Mouse (Mus musculus) limb, embryonic 14.5 days (tissue): ENCODE results near the gene Sv2b. TPM values are rescaled to one million over a fixed set of nuclear protein-coding genes. Genes with fewer than 3 reads are reported as not detected.
"Not testable (repeated sequence)": the region's sequence is repeated elsewhere in the genome, so short reads cannot be mapped to it uniquely, and the experiment has no call there.

Experiments used
- ATAC-seq: fragments of 200-750 bp; cut with Nextera tagmentation; 2 replicates; pipeline ENCODE4 v1.8.0; 2017; ENCODE audit warnings: low read depth, moderate number of reproducible peaks, moderate TSS enrichment; ENCODE audit not compliant: low FRiP score
- DNase-seq: peaks from one replicate; pipeline ENCODE4 v3.0.0-alpha.2; 2015; ENCODE audit warnings: low spot score
- H3K27ac ChIP-seq: fragments of 300-500 bp; sonication (generic); replicated peaks from 2 replicates; pipeline ENCODE4 v1.5.1; 2014; ENCODE audit warnings: low read depth, mild to moderate bottlenecking, low read length, moderate library complexity, mixed read lengths
- H3K27me3 ChIP-seq: fragments of 300-500 bp; sonication (generic); 2 replicates; pipeline ENCODE4 v1.6.1; 2014; ENCODE audit warnings: low read length, mixed read lengths; ENCODE audit not compliant: control insufficient read depth, insufficient read depth
- H3K36me3 ChIP-seq: fragments of 300-500 bp; sonication (generic); 2 replicates; pipeline ENCODE4 v1.6.1; 2014; ENCODE audit warnings: mild to moderate bottlenecking, low read length, moderate library complexity, mixed read lengths; ENCODE audit not compliant: control insufficient read depth, insufficient read depth
- H3K4me1 ChIP-seq: fragments of 300-500 bp; sonication (generic); 2 replicates; pipeline ENCODE4 v1.6.1; 2014; ENCODE audit warnings: antibody characterized with exemption, low read length, mixed read lengths; ENCODE audit not compliant: control insufficient read depth, insufficient read depth
- H3K4me2 ChIP-seq: fragments of 300-500 bp; sonication (generic); replicated peaks from 2 replicates; pipeline ENCODE4 v1.6.1; 2014; ENCODE audit warnings: low read depth, mild to moderate bottlenecking, low read length, moderate library complexity; ENCODE audit not compliant: severe bottlenecking
- H3K4me3 ChIP-seq: fragments of 300-500 bp; sonication (generic); replicated peaks from 2 replicates; pipeline ENCODE4 v1.5.1; 2014; ENCODE audit warnings: low read length
- H3K9ac ChIP-seq: fragments of 300-500 bp; sonication (generic); 2 replicates; pipeline ENCODE4 v1.6.1; 2014; ENCODE audit warnings: mild to moderate bottlenecking, low read depth, low read length, moderate library complexity; ENCODE audit not compliant: severe bottlenecking
- H3K9me3 ChIP-seq: fragments of 300-500 bp; sonication (generic); 2 replicates; pipeline ENCODE4 v1.6.1; 2016; ENCODE audit warnings: low read length; ENCODE audit not compliant: control insufficient read depth
- POLR2A ChIP-seq: fragments of 200-500 bp; IDR thresholded peaks from 2 replicates; pipeline ENCODE4 v1.8.0; 2012; ENCODE audit warnings: inconsistent platforms, mild to moderate bottlenecking, moderate library complexity, borderline replicate concordance; ENCODE audit not compliant: insufficient read depth, insufficient read length; ENCODE audit errors: extremely low read depth
- WGBS: fragments of 180-500 bp; shearing (Covaris S2); extraction: QIAGEN DNeasy Blood & Tissue Kit; methylation state at CpG from one replicate; pipeline ENCODE4 v1.1.7; 2014; 5-methylcytosine and 5-hydroxymethylcytosine counted together
- polyA plus RNA-seq, 2 experiments: library from polyadenylated mRNA; depleted of rRNA in 1 of 2; stranded (reverse) in 1 of 2; unstranded in 1 of 2; fragments of >200 nt; fragmentation: Nextera tagmentation in 1 of 2; extraction: Ambion mirVana in 1 of 2; gene quantifications; 2 replicates each; pipeline versions ENCODE4 v1.2.1 to v1.2.3; 2012 to 2014

Sv2b gene
- polyA plus RNA-seq, 2 experiments: 1.2 to 2.1 TPM

DNA sequence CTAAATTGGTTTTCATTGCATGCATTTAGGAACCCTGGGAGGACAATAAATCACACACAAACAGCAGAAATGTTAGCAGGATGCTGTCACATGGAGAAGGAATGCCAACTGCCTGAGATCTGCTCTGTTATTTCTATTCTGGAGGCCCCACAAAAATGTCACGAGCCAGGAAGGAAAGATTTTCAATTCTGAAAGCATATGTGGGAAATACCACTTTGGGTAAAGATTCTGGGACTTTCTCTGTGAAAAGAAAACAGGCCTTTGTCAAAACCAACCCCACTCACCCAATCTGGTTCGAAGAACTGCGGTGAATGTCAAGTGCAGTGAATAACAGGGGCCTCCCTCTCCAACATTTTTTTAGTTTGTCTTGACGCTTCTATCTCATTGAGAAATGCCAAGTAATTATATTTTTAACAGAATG, 99.8 kb downstream of the Sv2b start:
- no peak for TF ChIP-seq POLR2A
- Histone ChIP-seq H3K27ac (0 out of 2 replicates have a peak overlapping the region, but pooled peaks have one; percentile 56), H3K4me1 (peaks cover 5% of the 10 kb centered on the region; the same call in 1 of the 2 replicates), H3K4me3 (no peak overlapping the region), H3K4me2 (no peak overlapping the region), H3K27me3 (no peaks in the 10 kb centered on the region), H3K36me3 (no peaks in the 10 kb centered on the region), H3K9me3 (no peaks in the 10 kb centered on the region), H3K9ac (no peak overlapping the region)
- WGBS: 39% methylated on average over 4 of the region's 4 CpGs
- DNase-seq (peak; percentile 54), ATAC-seq (peak; percentile 55; the same call in 1 of the 2 replicates)

DNA sequence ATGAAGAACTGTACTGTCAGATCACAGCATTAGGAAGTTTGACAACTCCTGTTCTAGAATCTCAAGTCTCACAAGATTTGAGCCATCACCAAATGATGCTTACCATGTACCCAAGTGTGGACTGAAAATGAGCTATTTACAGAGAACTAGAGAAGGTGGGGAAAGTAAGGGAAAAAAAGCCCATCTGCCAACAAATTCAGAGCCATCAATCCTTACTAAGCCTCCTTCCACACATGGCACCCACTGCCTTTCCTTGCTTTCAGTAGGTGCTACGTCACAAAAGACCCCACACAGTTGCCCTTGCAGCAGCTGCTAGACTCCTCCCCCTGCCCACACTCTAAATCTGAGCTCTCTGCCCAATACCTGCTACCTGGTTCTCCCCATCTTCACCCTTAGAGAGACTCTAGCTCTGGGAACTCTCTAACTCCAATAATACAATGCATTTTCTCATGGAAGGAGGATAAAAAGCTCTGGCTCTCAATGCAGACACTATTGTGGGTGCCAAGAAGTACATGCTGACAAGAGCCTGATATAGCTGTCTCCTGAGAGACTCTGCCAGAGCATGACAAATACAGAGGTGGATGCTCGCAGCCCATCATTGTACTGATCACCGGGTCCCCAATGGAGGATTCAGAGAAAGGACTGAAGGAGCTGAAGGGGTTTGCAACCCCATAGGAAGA, 101.0 kb downstream of the Sv2b start:
- no peak for ATAC-seq
- Histone ChIP-seq H3K36me3 (no peaks in the 10 kb centered on the region), H3K4me2 (no peak overlapping the region), H3K4me3 (no peak overlapping the region), H3K27me3 (no peaks in the 10 kb centered on the region), H3K27ac (no peak overlapping the region), H3K9me3 (no peaks in the 10 kb centered on the region), H3K4me1 (peaks cover 5% of the 10 kb centered on the region; the same call in 1 of the 2 replicates), H3K9ac (no peak overlapping the region)
- DNase-seq: no peak
- 79% methylated on average over 3 of the region's 3 CpGs for whole genome bisulfite sequencing
- TF ChIP-seq POLR2A: no peak

DNA sequence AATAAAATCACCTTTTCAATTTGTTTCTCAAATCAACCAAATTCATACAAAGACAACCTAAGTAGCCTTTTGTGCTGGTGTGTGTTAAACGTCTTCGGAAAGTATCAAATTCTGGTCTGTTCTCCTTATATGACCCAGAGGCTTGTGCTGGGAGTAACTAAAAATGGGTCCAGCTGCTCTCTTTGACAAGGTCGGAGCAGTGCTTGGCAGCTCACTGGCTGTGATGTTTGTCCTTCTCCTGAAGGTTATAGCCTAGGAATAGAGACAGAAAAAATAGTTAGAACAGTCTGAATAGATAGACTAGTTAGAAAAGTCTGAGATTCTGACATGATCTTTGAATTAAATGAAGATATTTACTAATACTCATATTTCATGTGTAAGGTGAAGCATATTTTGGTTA, 102.4 kb downstream of the Sv2b start:
- no peak overlapping the region for H3K9ac ChIP-seq
- peaks cover 5% of the 10 kb centered on the region; the same call in 1 of the 2 replicates for H3K4me1 ChIP-seq
- no peak for DNase-seq
- no peak overlapping the region for H3K27ac ChIP-seq
- no peaks in the 10 kb centered on the region for H3K36me3 ChIP-seq
- H3K9me3 ChIP-seq: no peaks in the 10 kb centered on the region
- no peak overlapping the region for H3K4me2 ChIP-seq
- no peaks in the 10 kb centered on the region for H3K27me3 ChIP-seq
- no peak for TF ChIP-seq POLR2A
- 81% methylated on average over 3 of the region's 3 CpGs for WGBS
- no peak for ATAC-seq
- H3K4me3 ChIP-seq: no peak overlapping the region

DNA sequence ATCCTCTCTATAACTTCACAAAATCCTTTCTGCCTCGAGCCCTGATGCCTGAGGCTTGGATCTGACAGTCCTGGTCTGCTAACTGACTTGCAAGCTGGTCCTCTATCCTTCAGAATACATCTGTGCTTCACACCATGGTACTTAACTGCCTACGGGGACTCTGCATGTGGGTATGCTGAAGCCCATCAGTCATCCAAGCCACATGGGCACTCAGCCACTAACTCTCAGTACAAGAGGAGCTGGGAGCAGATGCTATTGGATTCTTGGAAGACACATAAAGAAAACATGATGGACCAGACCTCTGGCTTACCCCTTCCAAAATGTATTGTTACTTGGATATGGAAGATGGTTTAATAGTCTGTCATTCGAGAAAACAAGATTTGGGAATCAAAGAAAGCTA, 103.7 kb downstream of the Sv2b start:
- no peak for ATAC-seq

DNA sequence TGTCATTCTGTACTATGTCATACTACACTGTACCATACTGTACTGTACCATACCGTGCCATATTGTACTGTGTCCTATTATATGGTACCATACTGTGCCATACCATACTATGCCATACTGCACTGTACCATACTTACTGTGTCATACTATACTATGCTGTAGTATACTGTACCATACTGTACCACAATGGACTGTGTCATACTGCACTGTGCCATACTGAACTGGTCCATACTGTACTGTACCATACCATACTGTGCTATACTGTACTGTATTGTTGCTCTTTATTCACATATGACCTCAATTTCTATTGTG, 114.2 kb downstream of the Sv2b start:
- H3K9ac ChIP-seq, H3K4me1 ChIP-seq, H3K36me3 ChIP-seq, H3K9me3 ChIP-seq, H3K4me2 ChIP-seq, H3K27me3 ChIP-seq, ATAC-seq, H3K27ac ChIP-seq, DNase-seq, H3K4me3 ChIP-seq: not testable (repeated sequence)
- 100% methylated on average over 1 of the region's 1 CpGs for WGBS

More for the DNA sequence above, 103.7 kb downstream of the Sv2b start:
- H3K27me3 ChIP-seq: no peaks in the 10 kb centered on the region
- WGBS: 73% methylated on average over 3 of the region's 3 CpGs
- TF ChIP-seq POLR2A: no peak
- H3K27ac ChIP-seq: no peak overlapping the region
- H3K9me3 ChIP-seq: no peaks in the 10 kb centered on the region
- H3K4me3 ChIP-seq: no peak overlapping the region
- no peak for DNase-seq
- H3K4me1 ChIP-seq: peaks cover 5% of the 10 kb centered on the region; the same call in 1 of the 2 replicates
- H3K36me3 ChIP-seq: no peaks in the 10 kb centered on the region
- no peak overlapping the region for H3K4me2 ChIP-seq
- no peak overlapping the region for H3K9ac ChIP-seq
